Mouse (Mus musculus) stomach, embryonic 15.5 days (tissue): Measurements from ENCODE around the gene Cyren. TPM values are rescaled to one million over a fixed set of nuclear protein-coding genes. Genes with fewer than 3 reads are reported as not detected.

Experiments used
- ATAC-seq: fragments of 200-750 bp; cut with Nextera tagmentation; 2 replicates; pipeline ENCODE4 v1.8.0; 2017; ENCODE audit warnings: low read depth, moderate number of reproducible peaks, moderate TSS enrichment; ENCODE audit not compliant: insufficient read depth, low FRiP score
- H3K27ac ChIP-seq: fragments of 300-500 bp; sonication (generic); 2 replicates; pipeline ENCODE4 v1.5.1; 2015; ENCODE audit warnings: mild to moderate bottlenecking, inconsistent platforms
- H3K27me3 ChIP-seq: fragments of 300-500 bp; sonication (generic); replicated peaks from 2 replicates; pipeline ENCODE4 v1.6.1; 2015; ENCODE audit warnings: inconsistent platforms
- H3K36me3 ChIP-seq: fragments of 300-500 bp; sonication (generic); 2 replicates; pipeline ENCODE4 v1.6.1; 2015; ENCODE audit warnings: inconsistent platforms
- H3K4me1 ChIP-seq: fragments of 300-500 bp; sonication (generic); 2 replicates; pipeline ENCODE4 v1.6.1; 2015; ENCODE audit warnings: inconsistent platforms
- H3K4me2 ChIP-seq: fragments of 300-500 bp; sonication (generic); 2 replicates; pipeline ENCODE4 v1.6.1; 2015; ENCODE audit warnings: mild to moderate bottlenecking, inconsistent platforms
- H3K4me3 ChIP-seq: fragments of 300-500 bp; sonication (generic); replicated peaks from 2 replicates; pipeline ENCODE4 v1.5.1; 2015; ENCODE audit warnings: inconsistent platforms
- H3K9ac ChIP-seq: fragments of 300-500 bp; sonication (generic); 2 replicates; pipeline ENCODE4 v1.6.1; 2015; ENCODE audit warnings: inconsistent platforms
- H3K9me3 ChIP-seq: fragments of 300-500 bp; sonication (generic); 2 replicates; pipeline ENCODE4 v1.6.1; 2016; ENCODE audit warnings: inconsistent platforms
- WGBS: fragments of 180-500 bp; shearing (Covaris S2); methylation state at CpG from one replicate; pipeline ENCODE4 v1.1.7; 2015; 5-methylcytosine and 5-hydroxymethylcytosine counted together
- polyA plus RNA-seq: library from polyadenylated mRNA; unstranded; fragments of >200 nt; fragmentation: Nextera tagmentation; extraction: Ambion mirVana; gene quantifications from 2 replicates; pipeline ENCODE4 v1.2.1, GENCODE M21; 2015

The Cyren gene
- polyA plus RNA-seq, 1 experiment from 2014 or later, result 12.5 TPM

GRCm38 (mm10) chr6:34896168-34896780 lies 18.4 kb upstream of the Cyren start:
- Histone ChIP-seq H3K9ac (no peak overlapping the region), H3K4me3 (no peak overlapping the region), H3K9me3 (no peaks in the 10 kb centered on the region), H3K27ac (no peak overlapping the region), H3K4me2 (no peak overlapping the region), H3K36me3 (peaks cover 19% of the 10 kb centered on the region), H3K27me3 (no peaks in the 10 kb centered on the region), H3K4me1 (no peaks in the 10 kb centered on the region)
- no peak for ATAC-seq
- 64% methylated on average over 16 of the region's 16 CpGs for WGBS

GRCm38 (mm10) chr6:34895569-34895968 lies 17.7 kb upstream of the Cyren start:
- Histone ChIP-seq H3K9ac (no peak overlapping the region), H3K9me3 (no peaks in the 10 kb centered on the region), H3K27ac (no peak overlapping the region), H3K4me3 (no peak overlapping the region), H3K27me3 (no peaks in the 10 kb centered on the region), H3K36me3 (peaks cover 19% of the 10 kb centered on the region), H3K4me2 (no peak overlapping the region), H3K4me1 (no peaks in the 10 kb centered on the region)
- ATAC-seq, result no peak
- 85% methylated on average over 7 of the region's 7 CpGs for WGBS

GRCm38 (mm10) chr6:34889185-34889584 lies 11.3 kb upstream of the Cyren start:
- H3K4me1 ChIP-seq, result no peaks in the 10 kb centered on the region
- no peak overlapping the region for H3K9ac ChIP-seq
- no peaks in the 10 kb centered on the region for H3K9me3 ChIP-seq
- no peak overlapping the region for H3K4me2 ChIP-seq
- WGBS, result 72% methylated on average over 4 of the region's 4 CpGs
- ATAC-seq, result no peak
- H3K36me3 ChIP-seq, result peaks cover 20% of the 10 kb centered on the region
- H3K27me3 ChIP-seq, result no peaks in the 10 kb centered on the region
- H3K4me3 ChIP-seq, result no peak overlapping the region
- no peak overlapping the region for H3K27ac ChIP-seq

DNA sequence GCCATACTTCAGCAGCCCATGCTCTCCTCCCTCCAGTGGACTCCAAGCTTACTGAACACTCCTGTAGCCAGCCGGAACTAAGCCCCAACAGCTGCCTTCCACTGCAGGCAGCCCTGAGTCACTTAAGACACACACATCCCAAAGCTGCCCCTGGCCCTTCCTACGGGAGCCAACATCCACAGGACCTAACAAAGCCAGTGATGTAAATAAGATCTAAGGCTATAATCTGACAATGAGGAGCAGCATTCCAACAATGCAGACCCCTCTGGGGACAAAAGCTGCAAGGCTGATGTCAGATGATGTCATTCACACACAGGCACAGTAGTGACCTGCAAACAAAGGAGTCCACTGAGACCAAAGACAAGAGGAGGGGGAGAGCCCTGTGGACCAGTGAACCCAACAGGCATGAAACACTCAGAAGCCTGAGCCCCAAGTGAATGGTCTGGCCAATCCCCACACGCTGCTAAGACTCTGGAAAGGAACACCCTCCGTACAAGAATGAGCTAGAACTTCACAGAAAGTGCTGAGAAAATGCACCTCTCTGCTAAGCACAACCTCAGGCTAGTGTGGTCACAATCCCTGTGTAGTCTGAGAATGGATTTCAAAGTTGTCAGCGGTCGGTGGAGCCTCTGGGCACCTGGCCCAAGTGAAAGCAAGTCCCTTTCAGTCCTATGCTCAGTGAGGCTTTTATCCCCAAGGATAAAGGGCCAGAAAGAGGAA lies 9.4 kb upstream of the Cyren start:
- Histone ChIP-seq H3K4me2 (no peak overlapping the region), H3K4me1 (no peaks in the 10 kb centered on the region), H3K27ac (no peak overlapping the region), H3K36me3 (peaks cover 17% of the 10 kb centered on the region), H3K9me3 (no peaks in the 10 kb centered on the region), H3K4me3 (no peak overlapping the region), H3K27me3 (no peaks in the 10 kb centered on the region), H3K9ac (no peak overlapping the region)
- 73% methylated on average over 6 of the region's 6 CpGs for WGBS
- ATAC-seq, result no peak

- no peak for ATAC-seq
- no peaks in the 10 kb centered on the region for H3K4me1 ChIP-seq
- 74% methylated on average over 7 of the region's 7 CpGs for WGBS
- H3K36me3 ChIP-seq, result peaks cover 22% of the 10 kb centered on the region
- H3K9ac ChIP-seq, result no peak overlapping the region
- no peaks in the 10 kb centered on the region for H3K27me3 ChIP-seq
- no peak overlapping the region for H3K4me3 ChIP-seq
- H3K27ac ChIP-seq, result no peak overlapping the region
- H3K9me3 ChIP-seq, result no peaks in the 10 kb centered on the region
- no peak overlapping the region for H3K4me2 ChIP-seq
Observed at GRCm38 (mm10) chr6:34884724-34885123, 6.9 kb upstream of the Cyren start.

- H3K9ac ChIP-seq, result no peak overlapping the region
- H3K9me3 ChIP-seq, result no peaks in the 10 kb centered on the region
- no peak overlapping the region for H3K4me3 ChIP-seq
- peaks cover 8% of the 10 kb centered on the region; the same call in 1 of the 2 replicates for H3K36me3 ChIP-seq
- no peak overlapping the region for H3K4me2 ChIP-seq
- ATAC-seq, result no peak
- H3K4me1 ChIP-seq, result peaks cover 19% of the 10 kb centered on the region
- no peak overlapping the region for H3K27ac ChIP-seq
- WGBS, result 58% methylated on average over 6 of the region's 6 CpGs
- H3K27me3 ChIP-seq, result no peaks in the 10 kb centered on the region
Observed at GRCm38 (mm10) chr6:34879911-34880475, 2.1 kb upstream of the Cyren start.

DNA sequence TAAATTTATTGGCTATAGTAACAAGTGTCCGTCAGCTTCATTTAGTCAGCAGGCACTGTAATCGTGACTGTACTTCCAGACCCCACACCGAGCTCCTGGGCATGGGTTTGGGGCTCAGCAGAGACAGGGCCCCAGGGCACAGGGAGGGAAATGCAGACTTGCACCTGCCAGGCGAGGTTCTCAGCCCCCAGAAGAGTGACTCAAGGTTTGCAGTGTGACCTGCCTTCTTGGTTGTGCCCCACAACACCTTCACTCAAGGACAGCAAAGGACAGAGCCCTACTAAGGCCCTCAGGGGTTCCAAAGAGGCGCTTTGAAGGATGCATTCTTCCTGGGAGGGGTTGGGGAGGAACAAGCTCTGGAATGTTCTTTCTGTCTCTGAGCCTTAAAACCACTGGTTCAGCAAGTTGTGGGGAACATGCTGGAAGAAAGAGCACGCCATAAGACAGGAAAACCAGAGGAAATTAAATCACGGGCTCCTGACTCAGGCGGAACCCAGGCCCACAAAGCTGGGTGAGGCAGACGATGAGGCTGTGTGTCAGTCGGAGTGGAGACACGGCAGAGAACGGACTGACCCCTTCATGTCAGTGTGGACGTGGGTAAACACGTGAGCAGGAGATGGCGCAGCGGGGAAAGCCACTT lies 1.4 kb upstream of the Cyren start:
- Histone ChIP-seq H3K27ac (no peak overlapping the region), H3K9me3 (no peaks in the 10 kb centered on the region), H3K4me2 (no peak overlapping the region), H3K27me3 (no peaks in the 10 kb centered on the region), H3K9ac (no peak overlapping the region), H3K4me3 (no peak overlapping the region), H3K4me1 (peaks cover 19% of the 10 kb centered on the region), H3K36me3 (peaks cover 8% of the 10 kb centered on the region; the same call in 1 of the 2 replicates)
- 87% methylated on average over 16 of the region's 16 CpGs for WGBS
- no peak for ATAC-seq

GRCm38 (mm10) chr6:34876835-34877156 lies 1.1 kb downstream of the Cyren start:
- Histone ChIP-seq H3K27me3 (no peaks in the 10 kb centered on the region), H3K9ac (no peak overlapping the region), H3K4me2 (peak overlapping the region; percentile 57), H3K9me3 (no peaks in the 10 kb centered on the region), H3K4me1 (peaks cover 19% of the 10 kb centered on the region), H3K27ac (peak overlapping the region; percentile 91; the same call in 1 of the 2 replicates), H3K36me3 (0 out of 2 replicates have a peak, but pooled peaks cover 2% of the 10 kb centered on the region), H3K4me3 (peak overlapping the region; percentile 68)
- WGBS, result 11% methylated on average over 2 of the region's 2 CpGs
- no peak for ATAC-seq

GRCm38 (mm10) chr6:34875966-34876834 lies 1.7 kb downstream of the Cyren start:
- Histone ChIP-seq H3K4me2 (0 out of 2 replicates have a peak overlapping the region, but pooled peaks have one; percentile 57), H3K9me3 (no peaks in the 10 kb centered on the region), H3K27me3 (no peaks in the 10 kb centered on the region), H3K36me3 (no peaks in the 10 kb centered on the region), H3K27ac (peak overlapping the region; percentile 91), H3K9ac (no peak overlapping the region), H3K4me3 (no peak overlapping the region), H3K4me1 (peaks cover 19% of the 10 kb centered on the region)
- peak; percentile 19; the same call in 1 of the 2 replicates for ATAC-seq
- WGBS, result 48% methylated on average over 12 of the region's 12 CpGs

DNA sequence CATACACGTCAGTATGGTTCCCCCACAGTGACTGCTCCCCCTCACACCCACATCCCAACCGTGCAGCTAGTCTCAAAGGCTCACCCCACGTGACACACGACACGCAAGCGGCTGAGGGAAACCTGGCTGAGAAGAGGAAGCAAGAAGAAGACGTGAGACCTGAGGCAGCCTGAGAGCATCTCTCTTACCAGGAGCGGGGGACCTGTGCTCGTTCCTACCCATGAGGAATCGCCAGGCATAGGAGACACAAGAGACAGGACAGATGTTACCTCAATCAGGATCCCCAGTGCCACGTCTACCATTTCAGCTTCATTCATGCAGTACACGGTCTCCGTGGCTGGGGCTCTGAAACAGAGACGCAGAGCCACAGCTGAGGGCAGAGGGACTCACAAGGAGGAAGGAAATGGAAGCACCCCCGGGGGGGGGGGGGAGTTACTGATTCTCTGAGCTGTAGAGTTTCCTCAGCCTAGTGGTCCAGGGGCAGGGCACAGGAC lies 2.5 kb downstream of the Cyren start:
- H3K4me3 ChIP-seq, result no peak overlapping the region
- H3K4me1 ChIP-seq, result peaks cover 19% of the 10 kb centered on the region
- H3K9me3 ChIP-seq, result no peaks in the 10 kb centered on the region
- H3K27me3 ChIP-seq, result no peaks in the 10 kb centered on the region
- 84% methylated on average over 15 of the region's 15 CpGs for WGBS
- no peaks in the 10 kb centered on the region for H3K36me3 ChIP-seq
- H3K27ac ChIP-seq, result peak overlapping the region; percentile 91; the same call in 1 of the 2 replicates
- no peak overlapping the region for H3K9ac ChIP-seq
- peak overlapping the region; percentile 4; the same call in 1 of the 2 replicates for H3K4me2 ChIP-seq
- no peak for ATAC-seq
